7 mouse cellular contexts compared by ENCODE assay signal in the genomic region with DNA sequence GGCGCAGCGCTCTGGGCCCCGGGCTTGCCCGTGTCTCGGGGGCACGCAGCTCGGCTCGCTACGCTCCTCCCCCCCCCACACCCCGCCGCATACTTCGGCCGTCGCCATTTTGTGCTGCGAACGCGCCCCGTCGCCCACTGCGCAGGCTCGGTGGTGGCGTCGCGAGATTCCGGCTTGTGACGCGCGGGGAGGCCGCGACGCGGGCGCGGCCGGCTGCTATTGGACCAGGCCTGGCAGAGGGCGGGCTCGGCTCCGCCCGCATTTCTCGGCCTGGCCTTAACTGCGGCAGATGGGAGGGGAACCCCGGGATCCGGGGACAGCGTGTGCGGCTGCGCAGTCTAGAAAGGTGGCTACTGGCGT. TPM values are rescaled to one million over a fixed set of nuclear protein-coding genes. Genes with fewer than 3 reads are reported as not detected.
DNase-seq lines count a peak whose midpoint lies in the region; ATAC-seq and TF ChIP-seq lines count a peak whose summit lies in the region.

No protein-coding gene starts in this region.

- H3K9me3 ChIP-seq in embryonic facial prominence, embryonic 11.5 days (replicated peaks; ENCODE audit: control insufficient read depth, low read length) = no peaks in the 10 kb centered on the region
- H3K9me3 ChIP-seq in limb, embryonic 12.5 days = no peaks in the 10 kb centered on the region
- H3K9me3 ChIP-seq in midbrain, embryonic 15.5 days = no peaks in the 10 kb centered on the region

- H3K27ac ChIP-seq in embryonic facial prominence, embryonic 11.5 days (replicated peaks; ENCODE audit: low read depth, low read length) = peak overlapping the region; percentile 92
- peak overlapping the region; percentile 95 for H3K27ac ChIP-seq in limb, embryonic 12.5 days
- peak overlapping the region; percentile 93 for H3K27ac ChIP-seq in midbrain, embryonic 15.5 days
- peak overlapping the region; percentile 98 for H3K27ac ChIP-seq in spleen, adult 2 months (ENCODE audit: insufficient read depth, low read length)

- H3K4me1 ChIP-seq in embryonic facial prominence, embryonic 11.5 days (ENCODE audit: control insufficient read depth, insufficient read depth, low read length) = no peaks in the 10 kb centered on the region
- H3K4me1 ChIP-seq in limb, embryonic 12.5 days (replicated peaks) = peaks cover 9% of the 10 kb centered on the region
- H3K4me1 ChIP-seq in midbrain, embryonic 15.5 days = peaks cover 15% of the 10 kb centered on the region
- no peaks in the 10 kb centered on the region; the same call in 1 of the 2 replicates for H3K4me1 ChIP-seq in spleen, adult 2 months (ENCODE audit: control insufficient read depth, insufficient read depth, insufficient read length)

- peak overlapping the region; percentile 99 for H3K4me3 ChIP-seq in embryonic facial prominence, embryonic 11.5 days (ENCODE audit: low read depth, low read length)
- H3K4me3 ChIP-seq in limb, embryonic 12.5 days (replicated peaks) = peak overlapping the region; percentile 96
- peak overlapping the region; percentile 83 for H3K4me3 ChIP-seq in midbrain, embryonic 15.5 days
- peak overlapping the region; percentile 98 for H3K4me3 ChIP-seq in spleen, adult 2 months (ENCODE audit: extremely low read depth, insufficient read depth, insufficient read length)

- H3K27me3 ChIP-seq in embryonic facial prominence, embryonic 11.5 days (ENCODE audit: control insufficient read depth, insufficient read depth, low read length) = no peaks in the 10 kb centered on the region
- no peaks in the 10 kb centered on the region for H3K27me3 ChIP-seq in limb, embryonic 12.5 days
- no peaks in the 10 kb centered on the region for H3K27me3 ChIP-seq in midbrain, embryonic 15.5 days (replicated peaks)
- no peaks in the 10 kb centered on the region for H3K27me3 ChIP-seq in spleen, adult 2 months (ENCODE audit: control insufficient read depth, insufficient read depth, low read length)

- H3K9ac ChIP-seq in embryonic facial prominence, embryonic 11.5 days (replicated peaks; ENCODE audit: low read length) = peak overlapping the region; percentile 97
- peak overlapping the region; percentile 97 for H3K9ac ChIP-seq in limb, embryonic 12.5 days (replicated peaks)
- H3K9ac ChIP-seq in midbrain, embryonic 15.5 days = peak overlapping the region; percentile 72

- peak overlapping the region; percentile 52 for H3K4me2 ChIP-seq in embryonic facial prominence, embryonic 11.5 days (ENCODE audit: low read depth, low read length)
- H3K4me2 ChIP-seq in limb, embryonic 12.5 days = peak overlapping the region; percentile 77
- peak overlapping the region; percentile 67 for H3K4me2 ChIP-seq in midbrain, embryonic 15.5 days

- DNase-seq in adrenal gland, postnatal 14 days = peak; percentile 98
- peak; percentile 97 for DNase-seq in embryonic facial prominence, embryonic 11.5 days (ENCODE audit: low spot score)
- peak; percentile 100 for DNase-seq in heart, adult 11 months
- DNase-seq in kidney, adult 18-20 months = peak; percentile 95
- DNase-seq in spleen, adult 2 months (ENCODE audit: low read depth in 1 of 2, low spot score in 2 of 2) = peak; percentile 94 to 95

- 0% methylated on average over 46 of the region's 47 CpGs for WGBS in embryonic facial prominence, embryonic 11.5 days
- WGBS in limb, embryonic 12.5 days = under 1% methylated on average over 38 of the region's 47 CpGs
- under 1% methylated on average over 36 of the region's 47 CpGs for WGBS in midbrain, embryonic 15.5 days
- WGBS in spleen, adult 2 months = under 1% methylated on average over 45 of the region's 47 CpGs

- peak; percentile 54 for TF ChIP-seq POLR2A in spleen, adult 2 months (IDR thresholded peaks at IDR 0.05; ENCODE audit: low read depth, low read length)

- no peak for TF ChIP-seq CTCF in spleen, adult 2 months (IDR thresholded peaks at IDR 0.05; ENCODE audit: extremely low read depth, insufficient read depth, insufficient read length, insufficient replicate concordance)

- peak; percentile 97 for ATAC-seq in embryonic facial prominence, embryonic 11.5 days (replicated peaks; ENCODE audit: insufficient number of reproducible peaks, low FRiP score, low TSS enrichment, low read depth)
- peak; percentile 97 for ATAC-seq in limb, embryonic 12.5 days (ENCODE audit: insufficient number of reproducible peaks, insufficient read depth, low FRiP score, low TSS enrichment, low read depth)
- peak; percentile 99 for ATAC-seq in midbrain, embryonic 15.5 days (replicated peaks)

- H3K36me3 ChIP-seq in embryonic facial prominence, embryonic 11.5 days (replicated peaks; ENCODE audit: control insufficient read depth, insufficient read depth, low read depth, low read length) = peaks cover 10% of the 10 kb centered on the region
- peaks cover 36% of the 10 kb centered on the region for H3K36me3 ChIP-seq in limb, embryonic 12.5 days
- H3K36me3 ChIP-seq in midbrain, embryonic 15.5 days (replicated peaks) = peaks cover 22% of the 10 kb centered on the region
- H3K36me3 ChIP-seq in spleen, adult 2 months (ENCODE audit: control insufficient read depth, insufficient read depth, low read length) = peaks cover 28% of the 10 kb centered on the region

RNA-seq across cellular contexts. Expression of a gene that starts 0.7 kb away (rescaled TPM):
- total RNA-seq in adrenal gland, postnatal 14 days (2021) = 383 and 441 TPM in 2 replicates
- polyA plus RNA-seq in embryonic facial prominence, embryonic 11.5 days (2014; fragmentation: Nextera tagmentation; extraction: Ambion mirVana) = 456 and 458 TPM in 2 replicates
- 630 and 662 TPM in 2 replicates for polyA plus RNA-seq in limb, embryonic 12.5 days (2016; fragmentation: Nextera tagmentation; extraction: Ambion mirVana)
- polyA plus RNA-seq in midbrain, embryonic 15.5 days (2015; fragmentation: Nextera tagmentation; extraction: Ambion mirVana) = 404 and 430 TPM in 2 replicates
- 256 and 270 TPM in 2 replicates for polyA plus RNA-seq in spleen, adult 2 months (2012; rRNA removed)

RNA-seq across cellular contexts. Expression of a gene that starts 22.5 kb away (rescaled TPM):
- total RNA-seq in adrenal gland, postnatal 14 days (2021) = 3.0 and 59.5 TPM in 2 replicates
- 0.20 TPM in 1 of 2 replicates, not detected in the other for polyA plus RNA-seq in embryonic facial prominence, embryonic 11.5 days (2014; fragmentation: Nextera tagmentation; extraction: Ambion mirVana)
- polyA plus RNA-seq in limb, embryonic 12.5 days (2016; fragmentation: Nextera tagmentation; extraction: Ambion mirVana) = 1.0 and 1.5 TPM in 2 replicates
- 0.50 and 0.66 TPM in 2 replicates for polyA plus RNA-seq in midbrain, embryonic 15.5 days (2015; fragmentation: Nextera tagmentation; extraction: Ambion mirVana)
- polyA plus RNA-seq in spleen, adult 2 months (2012; rRNA removed) = not detected in 2 replicates

Comparison
In these comparisons a context has a peak if more than half of its experiments do, and no peak if none do; other contexts are left out.
1. Peak in every context shown above with its lines: DNase-seq, ATAC-seq, H3K4me3 ChIP-seq and H3K27ac ChIP-seq.